Mouse (Mus musculus) activated CD4-positive, CD25-positive, alpha-beta regulatory T cell, adult 4 months (primary cell): ENCODE measurements around the gene Itgb2. TPM values are rescaled to one million over a fixed set of nuclear protein-coding genes. Genes with fewer than 3 reads are reported as not detected.

ENCODE experiments used
- ATAC-seq: one replicate; pipeline ENCODE4 v1.8.0; 2017
- polyA plus RNA-seq, 2 experiments: library from polyadenylated mRNA; unstranded; fragments of 100-300 nt; shearing (Covaris generic); gene quantifications; one replicate each; pipeline ENCODE4 v1.2.1; 2017

Itgb2 gene
- polyA plus RNA-seq, 2 experiments from 2014 or later = 375 to 386 TPM

- no peak for ATAC-seq
Observed at GRCm38 (mm10) chr10:77517066-77517620, 12.9 kb upstream of the Itgb2 start.

GRCm38 (mm10) chr10:77517801-77518200, 12.3 kb upstream of the Itgb2 start:
- ATAC-seq = no peak

GRCm38 (mm10) chr10:77519191-77519590, 10.9 kb upstream of the Itgb2 start:
- ATAC-seq = no peak

GRCm38 (mm10) chr10:77520497-77520896, 9.6 kb upstream of the Itgb2 start:
- ATAC-seq = peak; percentile 45

GRCm38 (mm10) chr10:77522021-77522731, 7.9 kb upstream of the Itgb2 start:
- peak; percentile 70 for ATAC-seq

- ATAC-seq = no peak
Observed at GRCm38 (mm10) chr10:77522746-77523145, 7.3 kb upstream of the Itgb2 start.

GRCm38 (mm10) chr10:77523321-77523720, 6.7 kb upstream of the Itgb2 start:
- ATAC-seq = no peak

GRCm38 (mm10) chr10:77526488-77526887, 3.6 kb upstream of the Itgb2 start:
- ATAC-seq = no peak

GRCm38 (mm10) chr10:77528634-77529033, 1.4 kb upstream of the Itgb2 start:
- ATAC-seq = no peak

- ATAC-seq = no peak
Observed at GRCm38 (mm10) chr10:77531026-77532019, 1.3 kb downstream of the Itgb2 start.

GRCm38 (mm10) chr10:77532020-77532413, 2.0 kb downstream of the Itgb2 start:
- no peak for ATAC-seq

GRCm38 (mm10) chr10:77536727-77537126, 6.7 kb downstream of the Itgb2 start:
- ATAC-seq = peak; percentile 56

- ATAC-seq = peak; percentile 79
Observed at GRCm38 (mm10) chr10:77537215-77538209, 7.5 kb downstream of the Itgb2 start.

GRCm38 (mm10) chr10:77539320-77539945, 9.4 kb downstream of the Itgb2 start:
- ATAC-seq = no peak

GRCm38 (mm10) chr10:77540576-77541102, 10.6 kb downstream of the Itgb2 start:
- no peak for ATAC-seq

GRCm38 (mm10) chr10:77541864-77542666, 12.0 kb downstream of the Itgb2 start:
- no peak for ATAC-seq

GRCm38 (mm10) chr10:77543226-77543625, 13.2 kb downstream of the Itgb2 start:
- ATAC-seq = no peak

- no peak for ATAC-seq
Observed at GRCm38 (mm10) chr10:77544916-77545315, 14.9 kb downstream of the Itgb2 start.

- no peak for ATAC-seq
Observed at GRCm38 (mm10) chr10:77548576-77548975, 18.5 kb downstream of the Itgb2 start.

GRCm38 (mm10) chr10:77550874-77551273, 20.8 kb downstream of the Itgb2 start:
- ATAC-seq = no peak
